Mouse (Mus musculus) Patski (cell line): Measurements from ENCODE around the gene Tmigd3. TPM values are rescaled to one million over a fixed set of nuclear protein-coding genes. Genes with fewer than 3 reads are reported as not detected.

Source experiments
- ATAC-seq: fragments of 100-300 bp; one replicate; pipeline ENCODE4 v1.8.0; 2021
- CTCF ChIA-PET: fragments of 350-600 bp; sonication (Branson Sonifier 250); formaldehyde crosslinking; loops from one replicate; lab custom pipeline; 2022; ENCODE audit warnings: inconsistent platforms; lab: Charles Lee
- POLR2A ChIA-PET: fragments of 350-600 bp; sonication (Branson Sonifier 250); formaldehyde crosslinking; loops from one replicate; lab custom pipeline; 2022; ENCODE audit warnings: antibody characterized with exemption, inconsistent platforms; lab: Charles Lee
- DNase-seq: peaks from one replicate; pipeline ENCODE4 v3.0.0-alpha.2; 2011; ENCODE audit warnings: low read depth, low spot score
- H3K27me3 ChIP-seq: fragments of 371-371 bp; one replicate; pipeline ENCODE4 v1.5.1; 2021
- CTCF ChIP-seq: fragments of 100-300 bp; IDR thresholded peaks from one replicate; pipeline ENCODE4 v1.5.1; 2021
- in situ Hi-C: fragments of 300-500 bp; cut with MboI; formaldehyde crosslinking; loops from 3 replicates; pipeline ENCODE4 v1.11.1; 2018; ENCODE audit warnings: low pct_unique_long_range_greater_than_20kb, mixed read lengths
- polyA plus RNA-seq: library from polyadenylated mRNA; unstranded; gene quantifications from one replicate; pipeline ENCODE4 v1.2.3, GENCODE M21; 2021

Tmigd3 gene
- polyA plus RNA-seq, 1 experiment from 2014 or later: not detected

DNA sequence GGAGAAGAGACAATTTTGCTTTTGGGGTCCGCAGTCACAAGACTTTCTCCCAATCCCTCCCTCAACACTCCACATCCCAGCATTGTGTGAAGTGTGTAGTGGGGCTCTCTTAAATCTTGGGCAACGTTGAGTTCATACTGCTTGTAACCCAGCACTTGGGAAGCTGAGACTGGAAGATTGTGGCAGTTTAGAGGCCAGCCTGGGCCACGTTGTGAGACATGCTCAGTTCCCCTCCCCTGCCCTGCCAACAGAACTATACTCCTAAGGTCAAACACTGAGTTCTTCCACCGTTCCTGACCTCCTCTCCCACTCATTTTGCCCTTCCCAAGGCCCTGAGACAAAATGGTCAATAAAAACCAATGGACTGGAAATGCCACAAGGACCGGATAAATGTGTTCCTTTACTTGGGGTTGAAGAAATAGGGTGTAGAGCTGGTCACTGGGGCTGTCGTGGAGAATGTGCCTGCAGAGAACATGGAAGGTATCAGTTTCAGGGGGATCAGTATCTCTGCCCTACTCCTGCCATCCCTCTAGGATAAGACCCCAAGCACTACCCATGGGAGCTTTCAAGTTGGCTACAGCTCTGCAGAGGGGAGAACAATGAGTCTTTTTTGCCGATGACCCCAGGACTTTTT is 57.0 kb downstream of the Tmigd3 start:
- in situ Hi-C loops: no loop called here
- no peak for DNase-seq
- POLR2A ChIA-PET: no interaction called here
- no peak for TF ChIP-seq CTCF
- CTCF ChIA-PET: interaction anchor here (1.2 to 2.8 kb wide), 5 partner anchors 10 to 30 kb away, joined by 3 to 8 read pairs (median 5); no protein-coding TSS in a partner anchor
- no peak for ATAC-seq
- H3K27me3 ChIP-seq: no peaks in the 10 kb centered on the region

GRCm38 (mm10) chr3:105928195-105928569 is 57.5 kb downstream of the Tmigd3 start:
- ChIA-PET POLR2A (interaction anchor here (0.7 kb wide), 1 partner anchor 47 kb away, joined by 3 read pairs; no protein-coding TSS in a partner anchor), CTCF (interaction anchor here (1.2 to 2.8 kb wide), 6 partner anchors 10 to 30 kb away, joined by 3 to 18 read pairs (median 6); no protein-coding TSS in a partner anchor)
- in situ Hi-C loops: no loop called here
- no peak for DNase-seq
- H3K27me3 ChIP-seq: no peaks in the 10 kb centered on the region
- TF ChIP-seq CTCF: no peak
- no peak for ATAC-seq

DNA sequence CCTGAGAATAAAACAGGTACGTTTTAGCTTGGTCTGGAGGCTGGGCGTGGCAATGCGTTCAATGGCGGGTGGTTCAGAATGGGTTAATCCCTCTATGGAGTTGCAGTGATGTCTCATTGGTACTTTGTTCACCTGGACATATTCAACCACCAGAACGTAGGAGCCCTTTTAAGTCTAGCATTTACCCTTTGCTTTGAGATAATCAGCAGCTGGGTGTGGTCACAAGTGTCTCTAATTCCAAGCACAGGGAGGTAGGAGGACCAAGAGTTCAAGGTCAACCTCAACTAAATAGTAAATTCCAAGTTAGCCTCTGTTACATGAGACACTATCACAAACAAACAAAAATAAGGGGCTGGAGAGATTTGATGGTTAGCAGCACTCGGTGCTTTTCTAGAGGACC is 58.1 kb downstream of the Tmigd3 start:
- in situ Hi-C loops: no loop called here
- no peak for DNase-seq
- no peaks in the 10 kb centered on the region for H3K27me3 ChIP-seq
- no peak for TF ChIP-seq CTCF
- ATAC-seq: no peak
- CTCF ChIA-PET: interaction anchor here (0.7 to 2.8 kb wide), 7 partner anchors 11 to 29 kb away, joined by 3 to 18 read pairs (median 5); no protein-coding TSS in a partner anchor
- POLR2A ChIA-PET: interaction anchor here (0.7 kb wide), 1 partner anchor 46 kb away, joined by 3 read pairs; no protein-coding TSS in a partner anchor

DNA sequence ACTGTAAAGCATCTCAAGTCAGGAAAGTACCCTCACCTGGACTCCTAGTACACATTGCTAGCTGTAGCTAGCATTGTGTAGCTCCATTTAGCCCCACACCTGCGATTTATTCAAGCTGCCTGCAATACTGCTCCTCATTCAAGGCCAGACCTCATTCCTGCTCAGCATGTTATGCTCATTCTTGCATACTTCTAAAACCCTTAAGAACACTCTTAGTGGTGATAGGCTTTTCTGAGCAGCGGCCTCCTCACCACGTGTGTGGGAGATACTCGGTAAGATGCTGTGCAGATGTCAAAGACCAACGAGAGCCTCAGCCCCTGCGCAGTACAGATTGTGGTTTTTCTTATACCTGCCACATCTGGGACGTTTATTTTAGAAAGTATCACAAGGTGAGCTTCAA is 59.1 kb downstream of the Tmigd3 start:
- ATAC-seq (no peak), DNase-seq (no peak)
- ChIA-PET POLR2A (no interaction called here), CTCF (interaction anchor here (0.9 to 2.7 kb wide), 2 partner anchors 9 to 19 kb away, joined by 4 to 18 read pairs; no protein-coding TSS in a partner anchor)
- in situ Hi-C loops: no loop called here
- H3K27me3 ChIP-seq: no peaks in the 10 kb centered on the region
- TF ChIP-seq CTCF: no peak

GRCm38 (mm10) chr3:105931095-105931494 is 60.4 kb downstream of the Tmigd3 start:
- ChIA-PET CTCF (interaction anchor here (1.1 kb wide), 1 partner anchor 21 kb away, joined by 3 read pairs; no protein-coding TSS in a partner anchor), POLR2A (no interaction called here)
- DNase-seq (no peak), ATAC-seq (no peak)
- in situ Hi-C loops: no loop called here
- TF ChIP-seq CTCF: no peak
- H3K27me3 ChIP-seq: no peaks in the 10 kb centered on the region

DNA sequence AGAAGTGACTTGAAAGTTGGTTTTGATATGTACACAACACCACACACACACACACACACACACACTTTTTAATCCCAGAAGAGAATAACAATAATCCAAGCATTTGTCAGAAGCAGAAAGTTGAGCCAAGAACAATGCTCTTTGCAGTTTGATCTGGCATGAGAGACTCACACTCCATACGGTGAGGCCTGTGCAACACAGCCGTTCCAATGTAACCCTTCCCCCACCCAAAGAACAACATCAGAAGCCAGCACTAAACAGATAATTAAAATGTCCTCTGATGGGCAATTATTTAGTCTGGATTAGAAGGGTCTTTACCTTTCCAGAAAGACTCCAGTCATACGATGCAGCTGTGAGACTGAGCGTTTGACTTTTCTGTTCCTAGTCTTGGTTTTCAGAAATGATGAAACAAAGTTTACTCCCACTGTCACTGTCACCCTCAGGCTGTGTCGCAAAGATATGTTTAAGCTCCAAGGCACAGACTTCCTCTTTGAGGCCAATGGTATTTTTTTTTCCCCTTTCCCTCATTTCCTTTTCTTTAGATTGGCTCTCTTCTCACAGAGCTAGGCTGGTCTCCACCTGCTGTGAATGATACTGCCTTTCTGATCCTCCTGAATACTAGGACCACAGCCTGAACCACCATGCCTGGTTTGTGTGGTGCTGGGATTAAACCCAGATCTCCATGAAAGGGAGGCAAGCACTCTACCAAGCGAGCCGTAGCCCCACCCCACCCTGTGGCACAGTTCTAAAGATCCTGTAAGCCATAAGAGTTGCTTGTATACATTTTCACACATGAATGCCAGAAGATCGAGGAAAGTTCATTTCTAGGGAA is 61.8 kb downstream of the Tmigd3 start, which contains the start of gene I830077J02Rik:
Gene I830077J02Rik, minus strand, starts transcription at position 425 of the 832 bp plus-strand sequence.
- H3K27me3 ChIP-seq: no peaks in the 10 kb centered on the region
- ChIA-PET CTCF (no interaction called here), POLR2A (no interaction called here)
- in situ Hi-C loops: no loop called here
- ATAC-seq (no peak), DNase-seq (no peak)
- no peak for TF ChIP-seq CTCF

GRCm38 (mm10) chr3:105933926-105934325 is 63.2 kb downstream of the Tmigd3 start:
- in situ Hi-C loops: no loop called here
- ChIA-PET POLR2A (no interaction called here), CTCF (interaction anchor here (1.0 to 6.7 kb wide), 5 partner anchors 10 to 34 kb away, joined by 3 to 35 read pairs (median 5); no protein-coding TSS in a partner anchor)
- ATAC-seq (no peak), DNase-seq (no peak)
- no peak for TF ChIP-seq CTCF
- H3K27me3 ChIP-seq: no peaks in the 10 kb centered on the region

DNA sequence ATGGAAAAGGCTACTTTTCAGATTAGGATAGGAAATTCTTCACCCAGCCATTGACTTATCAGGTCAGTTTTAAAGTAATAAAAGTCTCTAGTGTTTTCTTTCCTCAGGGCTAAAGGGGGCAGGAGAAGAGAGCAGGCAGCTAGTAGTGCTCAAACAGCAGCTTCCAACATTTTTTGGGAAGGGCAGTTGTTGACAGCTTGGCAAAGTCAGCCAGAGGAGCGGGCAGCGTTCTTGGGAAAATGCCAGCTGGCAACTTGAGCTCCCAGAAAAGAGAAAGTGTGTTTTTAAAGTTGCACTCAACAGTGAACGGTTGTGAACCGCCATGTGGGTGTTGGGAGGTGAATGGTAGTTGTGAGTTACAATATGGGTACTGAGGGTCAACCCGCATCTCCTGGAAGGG is 64.3 kb downstream of the Tmigd3 start:
- TF ChIP-seq CTCF: no peak
- ATAC-seq: no peak
- ChIA-PET POLR2A (interaction anchor here (0.8 to 1.3 kb wide), 2 partner anchors 13 to 18 kb away, joined by 4 read pairs; no protein-coding TSS in a partner anchor), CTCF (interaction anchor here (1.0 to 6.7 kb wide), 7 partner anchors 9 to 23 kb away, joined by 3 to 35 read pairs (median 5); no protein-coding TSS in a partner anchor)
- in situ Hi-C loops: no loop called here
- no peak for DNase-seq
- H3K27me3 ChIP-seq: no peaks in the 10 kb centered on the region

DNA sequence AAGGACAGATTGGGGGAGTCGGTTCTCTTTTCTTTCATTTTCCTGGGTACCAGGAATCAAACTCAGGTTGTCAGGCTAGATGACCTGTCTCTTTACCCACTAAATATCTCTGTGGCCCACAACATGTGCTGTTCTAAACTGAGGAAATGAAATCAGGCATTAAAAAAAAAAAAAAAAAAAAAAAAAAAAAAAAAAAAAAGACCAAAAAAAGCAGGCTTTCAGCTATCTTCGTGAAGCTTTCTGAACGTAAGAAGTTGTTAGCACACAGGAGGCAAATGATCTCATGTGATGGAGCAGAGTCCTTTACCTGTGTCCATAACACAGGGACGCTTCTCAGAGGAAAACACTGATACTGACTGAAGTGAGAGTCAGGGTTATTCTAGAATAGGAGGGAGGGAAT is 65.4 kb downstream of the Tmigd3 start:
- no peak for TF ChIP-seq CTCF
- CTCF ChIA-PET: interaction anchor here (1.0 to 6.7 kb wide), 6 partner anchors 10 to 21 kb away, joined by 3 to 35 read pairs (median 6); no protein-coding TSS in a partner anchor
- POLR2A ChIA-PET: interaction anchor here (0.8 to 1.7 kb wide), 4 partner anchors 14 to 23 kb away, joined by 4 to 10 read pairs (median 4); partner anchors contain the start of gene Wdr77
- no peak for ATAC-seq
- in situ Hi-C loops: no loop called here
- H3K27me3 ChIP-seq: no peaks in the 10 kb centered on the region
- no peak for DNase-seq

DNA sequence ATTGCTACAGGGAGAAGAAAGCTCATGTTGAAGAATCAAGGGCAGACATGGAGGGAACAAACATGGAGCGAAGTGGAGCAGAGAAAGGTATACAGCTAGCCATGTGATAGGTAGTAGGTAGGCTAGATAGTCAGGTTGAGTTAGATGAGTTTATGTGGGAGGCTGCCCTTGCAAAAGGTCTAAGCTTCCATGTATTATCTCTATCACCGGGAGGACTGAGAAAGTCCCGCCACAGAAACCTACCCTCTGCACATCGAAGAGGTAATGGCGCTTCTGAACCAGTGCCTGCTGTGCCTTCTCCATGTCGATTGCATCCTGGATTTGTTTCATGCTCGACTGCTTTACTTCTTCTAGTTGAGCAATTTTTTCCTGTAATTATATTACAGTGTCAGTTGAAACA is 80.6 kb downstream of the Tmigd3 start:
- TF ChIP-seq CTCF: no peak
- no peaks in the 10 kb centered on the region for H3K27me3 ChIP-seq
- no peak for ATAC-seq
- in situ Hi-C loops: loop anchor here (25.0 kb wide), 1 partner anchor 1361 kb away; no protein-coding TSS in a partner anchor
- ChIA-PET CTCF (interaction anchor here (4.1 to 5.7 kb wide), 2 partner anchors 14 to 22 kb away, joined by 18 to 35 read pairs; no protein-coding TSS in a partner anchor), POLR2A (interaction anchor here (1.0 to 4.1 kb wide), 2 partner anchors 7 to 15 kb away, joined by 5 to 30 read pairs; partner anchors contain the start of genes Atp5f1 and Wdr77)
- DNase-seq: no peak
